Mouse (Mus musculus): ENCODE measurements around the gene Mrpl39. TPM values are rescaled to one million over a fixed set of nuclear protein-coding genes. Genes with fewer than 3 reads are reported as not detected.

Gene Mrpl39
- total RNA-seq, 2 experiments from 2014 or later, result 32.8 to 33.2 TPM

GRCm38 (mm10) chr16:84767956-84768355 is 32.4 kb upstream of the Mrpl39 start:
- DNase-seq, result no peak
- intact Hi-C loops (cut with DNase I), result no loop called here

- no peak for DNase-seq
- intact Hi-C loops (cut with DNase I), result no loop called here
These were observed 10.3 kb upstream of the Mrpl39 start for GRCm38 (mm10) chr16:84745721-84746306.

GRCm38 (mm10) chr16:84744703-84745490 is 9.4 kb upstream of the Mrpl39 start:
- DNase-seq, result no peak
- intact Hi-C loops (cut with DNase I), result no loop called here

GRCm38 (mm10) chr16:84737358-84737757 is 1.8 kb upstream of the Mrpl39 start:
- DNase-seq, result no peak
- intact Hi-C loops (cut with DNase I), result loop anchor here (5.0 to 10.0 kb wide), 2 partner anchors 100 to 937 kb away; partner anchors contain the start of gene Atp5j

- intact Hi-C loops (cut with DNase I), result loop anchor here (1.0 to 10.0 kb wide), 5 partner anchors 40 to 940 kb away; partner anchors contain the start of genes Atp5j and Jam2
- DNase-seq, result no peak
These were observed 756 bp downstream of the Mrpl39 start for GRCm38 (mm10) chr16:84734806-84735165.

- intact Hi-C loops (cut with DNase I), result no loop called here
- no peak for DNase-seq
These were observed 14.9 kb downstream of the Mrpl39 start for GRCm38 (mm10) chr16:84720670-84721069.

- intact Hi-C loops (cut with DNase I), result no loop called here
- DNase-seq, result no peak
These were observed 17.3 kb downstream of the Mrpl39 start for GRCm38 (mm10) chr16:84718250-84718649.

GRCm38 (mm10) chr16:84717618-84718248 is 17.8 kb downstream of the Mrpl39 start:
- intact Hi-C loops (cut with DNase I), result no loop called here
- DNase-seq, result no peak

- DNase-seq, result no peak
- intact Hi-C loops (cut with DNase I), result no loop called here
These were observed 18.6 kb downstream of the Mrpl39 start for GRCm38 (mm10) chr16:84716724-84717617.

- intact Hi-C loops (cut with DNase I), result no loop called here
- no peak for DNase-seq
These were observed 19.3 kb downstream of the Mrpl39 start for GRCm38 (mm10) chr16:84716197-84716596.

GRCm38 (mm10) chr16:84714978-84715377 is 20.6 kb downstream of the Mrpl39 start:
- intact Hi-C loops (cut with DNase I), result no loop called here
- no peak for DNase-seq

- DNase-seq, result no peak
- intact Hi-C loops (cut with DNase I), result no loop called here
These were observed 21.6 kb downstream of the Mrpl39 start for GRCm38 (mm10) chr16:84713926-84714325.

- DNase-seq, result no peak
- intact Hi-C loops (cut with DNase I), result no loop called here
These were observed 22.4 kb downstream of the Mrpl39 start for GRCm38 (mm10) chr16:84713156-84713555.

- intact Hi-C loops (cut with DNase I), result no loop called here
- DNase-seq, result no peak
These were observed 26.9 kb downstream of the Mrpl39 start for GRCm38 (mm10) chr16:84708649-84709048.

GRCm38 (mm10) chr16:84707802-84708201 is 27.7 kb downstream of the Mrpl39 start:
- intact Hi-C loops (cut with DNase I), result no loop called here
- no peak for DNase-seq

- DNase-seq, result no peak
- intact Hi-C loops (cut with DNase I), result no loop called here
These were observed 29.0 kb downstream of the Mrpl39 start for GRCm38 (mm10) chr16:84706571-84706970.

GRCm38 (mm10) chr16:84705507-84705906 is 30.0 kb downstream of the Mrpl39 start:
- no peak for DNase-seq
- intact Hi-C loops (cut with DNase I), result no loop called here

- intact Hi-C loops (cut with DNase I), result no loop called here
- no peak for DNase-seq
These were observed 30.8 kb downstream of the Mrpl39 start for GRCm38 (mm10) chr16:84704661-84705240.

- intact Hi-C loops (cut with DNase I), result no loop called here
- DNase-seq, result no peak
These were observed 31.5 kb downstream of the Mrpl39 start for GRCm38 (mm10) chr16:84703769-84704660.

Data from heart, postnatal 14 days (tissue).